Mouse (Mus musculus): ENCODE measurements around the gene Ppm1e.

Ppm1e gene

DNA sequence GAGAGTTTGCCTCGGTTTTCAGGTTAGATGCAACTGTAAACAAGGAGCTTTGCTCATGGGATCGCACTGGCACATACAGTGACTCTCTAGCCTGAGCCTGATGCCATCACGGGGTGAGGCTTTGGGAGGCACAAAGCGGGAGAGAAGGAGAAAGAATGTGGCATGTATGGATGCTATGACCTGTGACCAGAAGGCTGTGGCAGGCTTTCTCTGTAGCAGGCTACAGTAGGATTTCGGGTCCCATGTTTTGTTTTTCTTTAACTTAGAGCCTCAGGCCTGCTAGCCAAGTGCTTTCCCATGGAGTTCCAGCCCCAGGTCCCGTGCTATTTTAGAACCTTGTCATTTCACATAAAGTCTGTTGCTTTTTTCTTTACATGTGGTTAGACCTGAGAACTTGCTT, 108.7 kb downstream of the Ppm1e start:
- DNase-seq (ENCODE audit: low spot score in 2 of 2) = no peak

GRCm38 (mm10) chr11:87247494-87247866, 111.3 kb downstream of the Ppm1e start:
- no peak for DNase-seq (ENCODE audit: low spot score in 2 of 2)

GRCm38 (mm10) chr11:87246724-87247493, 111.9 kb downstream of the Ppm1e start:
- no peak for DNase-seq (ENCODE audit: low spot score in 2 of 2)

- DNase-seq (ENCODE audit: low spot score in 2 of 2) = no peak
These were observed 112.6 kb downstream of the Ppm1e start for GRCm38 (mm10) chr11:87246107-87246651.

DNA sequence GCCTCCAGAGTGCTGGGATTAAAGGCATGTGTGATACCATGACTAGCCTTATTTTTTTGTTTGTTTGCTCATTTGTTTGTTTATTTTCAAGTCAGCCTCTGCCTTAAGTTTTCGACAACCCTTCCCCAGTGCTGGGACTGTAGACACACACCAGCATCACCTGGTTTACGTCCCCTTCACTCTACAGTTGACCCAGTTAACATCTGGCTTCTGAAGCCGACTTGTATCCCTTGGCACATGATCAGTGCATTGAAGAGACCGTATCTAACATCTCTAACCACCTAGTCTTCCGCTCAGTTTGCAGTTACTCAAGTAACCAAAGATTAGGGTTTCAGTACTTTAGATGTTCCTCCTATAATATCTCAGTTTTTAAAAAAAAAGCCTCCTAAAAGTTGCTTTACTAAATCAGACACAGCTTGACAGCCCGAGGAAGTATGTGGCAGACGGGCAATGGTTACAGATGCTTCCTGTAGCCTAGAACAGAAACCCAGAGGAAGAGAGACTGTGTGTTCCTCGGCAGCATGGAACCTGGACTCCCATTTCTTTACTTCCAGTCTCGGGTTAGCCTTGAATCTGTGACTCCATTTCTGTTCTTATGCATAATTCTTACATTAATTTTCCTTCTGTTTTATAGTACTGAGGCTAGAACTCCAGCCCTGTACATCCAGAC, 113.5 kb downstream of the Ppm1e start:
- DNase-seq (ENCODE audit: low spot score in 2 of 2) = no peak

DNA sequence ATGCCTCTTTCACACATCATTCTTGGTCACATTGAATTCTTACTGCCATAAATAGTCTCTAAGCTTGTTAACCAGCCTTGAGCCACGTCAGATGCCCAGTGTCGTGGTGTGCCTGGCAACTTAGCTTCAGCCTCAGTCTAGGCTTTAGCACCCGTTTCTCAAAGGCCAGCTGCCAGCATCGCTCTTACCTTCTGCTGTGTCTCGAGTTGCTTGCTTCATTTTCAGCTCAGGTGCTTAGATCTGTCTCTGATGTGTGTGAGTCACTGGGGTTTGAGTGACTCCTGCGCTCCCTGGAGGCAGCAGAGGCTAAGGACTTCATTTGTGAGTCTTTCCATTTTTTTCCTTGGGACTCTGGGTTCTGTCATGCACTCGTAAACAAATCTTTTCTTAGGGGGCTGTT, 117.6 kb downstream of the Ppm1e start:
- no peak for DNase-seq (ENCODE audit: low spot score in 2 of 2)

- no peak for DNase-seq (ENCODE audit: low spot score in 2 of 2)
These were observed 118.0 kb downstream of the Ppm1e start for GRCm38 (mm10) chr11:87240833-87241215.

DNA sequence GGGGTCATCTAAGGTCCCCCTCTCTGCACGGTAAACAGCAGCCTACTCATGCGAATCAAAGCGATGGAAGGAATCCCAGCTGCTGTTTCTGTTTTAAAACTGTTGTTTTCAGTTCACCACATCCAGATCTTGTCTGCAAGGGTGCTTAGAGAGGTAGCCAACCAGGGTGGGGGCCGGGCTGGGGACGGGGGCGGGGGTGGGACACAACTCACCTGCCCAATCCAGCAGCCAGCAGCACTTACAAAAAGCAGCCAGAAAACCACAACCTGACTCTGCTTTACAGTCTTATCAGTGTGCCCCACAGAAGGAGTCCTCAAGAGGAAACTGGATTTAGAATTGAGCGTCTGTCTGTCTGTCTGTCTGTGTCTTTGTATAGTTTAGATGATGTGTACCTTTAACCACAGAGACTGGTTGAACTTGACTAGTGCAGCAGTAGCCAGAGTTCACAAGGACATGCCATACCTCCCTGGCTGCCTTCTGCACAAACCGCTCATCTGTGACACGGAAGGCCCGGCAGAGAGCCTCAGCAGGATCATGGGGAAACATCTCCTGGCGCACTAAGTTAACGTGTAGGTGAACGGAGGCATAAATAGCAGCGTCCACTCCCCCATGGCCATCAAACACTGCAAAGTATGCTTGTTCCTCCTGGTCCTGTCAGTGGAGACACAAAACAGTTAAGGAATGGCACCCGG, 118.5 kb downstream of the Ppm1e start:
- DNase-seq (ENCODE audit: low spot score in 2 of 2) = no peak

- no peak for DNase-seq (ENCODE audit: low spot score in 2 of 2)
These were observed 119.8 kb downstream of the Ppm1e start for GRCm38 (mm10) chr11:87238891-87239530.

DNA sequence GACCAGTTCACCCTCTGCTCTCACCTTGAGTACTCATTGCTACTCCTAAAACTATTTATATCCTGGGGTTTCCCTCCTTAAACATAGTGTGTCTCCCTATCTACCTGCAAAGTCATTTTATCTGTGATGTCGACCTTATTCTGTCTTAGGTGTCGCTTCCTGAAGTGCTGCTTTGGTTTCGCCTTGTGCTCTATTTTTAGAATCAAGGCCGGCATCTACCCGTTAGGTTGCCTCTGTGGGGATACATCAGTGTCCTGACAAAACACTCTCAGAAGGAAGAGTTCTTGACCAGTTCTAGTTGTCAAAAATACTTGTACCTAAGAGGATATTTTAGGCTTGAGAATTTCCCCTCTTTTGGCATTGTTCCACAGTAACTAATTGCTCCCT, 123.3 kb downstream of the Ppm1e start:
- DNase-seq (ENCODE audit: low spot score in 2 of 2) = no peak

DNA sequence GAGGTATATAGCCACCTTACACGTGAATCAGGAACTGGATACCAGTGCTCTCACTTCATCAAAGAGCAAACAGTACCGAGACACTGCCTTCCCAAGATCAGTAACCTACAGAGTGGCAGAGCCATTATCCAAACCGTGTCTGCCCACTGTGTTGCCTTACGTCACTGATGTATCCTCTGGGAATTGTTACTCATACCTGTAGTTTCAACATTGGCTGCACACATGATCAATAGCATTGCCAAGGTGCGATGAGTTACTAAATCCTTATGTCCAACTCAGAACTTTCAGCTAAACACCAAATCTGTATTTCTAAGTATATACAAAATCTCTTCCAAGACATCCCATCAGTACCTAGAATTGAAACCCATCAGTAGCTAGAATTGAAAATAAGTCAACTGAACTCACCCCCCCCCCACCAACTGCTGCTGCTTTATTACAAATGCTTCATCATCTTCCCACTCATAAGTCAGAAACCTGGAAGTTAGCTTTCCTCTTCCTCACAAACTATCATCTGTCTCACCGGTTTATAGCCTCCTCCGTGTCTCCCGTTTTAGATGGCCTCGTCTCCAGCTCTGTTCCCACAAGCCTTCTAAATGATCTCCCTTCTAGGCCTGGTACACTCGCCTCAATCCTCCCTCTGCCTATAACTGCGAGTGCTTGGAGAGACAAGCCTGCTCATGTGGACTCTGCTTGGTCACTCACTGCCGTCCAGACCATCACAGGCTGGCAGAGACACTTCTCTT, 123.9 kb downstream of the Ppm1e start:
- no peak for DNase-seq (ENCODE audit: low spot score in 2 of 2)

DNA sequence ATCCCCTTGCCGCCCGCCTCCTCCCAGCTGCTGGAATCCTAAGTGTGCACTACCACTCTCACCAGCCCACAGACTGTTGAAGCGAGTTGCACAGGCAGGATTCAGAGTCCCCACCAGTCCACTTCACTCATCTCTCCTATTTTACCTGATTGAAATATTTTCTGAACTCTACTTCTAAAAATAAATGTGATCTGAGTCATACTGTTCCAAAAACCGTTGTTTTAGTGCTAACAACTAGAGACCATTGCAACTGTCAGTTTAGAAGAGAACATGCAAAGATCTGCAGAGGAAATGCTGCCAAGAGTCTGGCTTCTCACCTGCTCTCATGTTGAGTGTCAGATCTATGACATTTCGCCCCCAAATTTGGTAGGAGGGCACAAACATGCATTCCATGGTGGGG, 125.4 kb downstream of the Ppm1e start:
- DNase-seq (ENCODE audit: low spot score in 2 of 2) = no peak

GRCm38 (mm10) chr11:87227056-87227455, 131.8 kb downstream of the Ppm1e start:
- DNase-seq (ENCODE audit: low spot score in 2 of 2) = no peak

- DNase-seq (ENCODE audit: low spot score in 2 of 2) = no peak
These were observed 136.1 kb downstream of the Ppm1e start for GRCm38 (mm10) chr11:87222686-87223085.

- no peak for DNase-seq (ENCODE audit: low spot score in 2 of 2)
These were observed 146.5 kb downstream of the Ppm1e start for GRCm38 (mm10) chr11:87212313-87212712.
